Mouse (Mus musculus) limb, embryonic 15.5 days (tissue): ENCODE data around the gene Tdrd12. TPM values are rescaled to one million over a fixed set of nuclear protein-coding genes. Genes with fewer than 3 reads are reported as not detected.
"Not testable (repeated sequence)": the region's sequence is repeated elsewhere in the genome, so short reads cannot be mapped to it uniquely, and the experiment has no call there.

ENCODE experiments used
- ATAC-seq: fragments of 200-750 bp; cut with Nextera tagmentation; 2 replicates; pipeline ENCODE4 v1.8.0; 2017; ENCODE audit warnings: low read depth, moderate TSS enrichment; ENCODE audit not compliant: insufficient number of reproducible peaks, low FRiP score, low TSS enrichment
- H3K27ac ChIP-seq: fragments of 300-500 bp; sonication (generic); 2 replicates; pipeline ENCODE4 v1.5.1; 2015; ENCODE audit warnings: moderate library complexity, mild to moderate bottlenecking, inconsistent platforms
- H3K27me3 ChIP-seq: fragments of 300-500 bp; sonication (generic); 2 replicates; pipeline ENCODE4 v1.6.1; 2015; ENCODE audit warnings: inconsistent platforms
- H3K36me3 ChIP-seq: fragments of 300-500 bp; sonication (generic); 2 replicates; pipeline ENCODE4 v1.6.1; 2015; ENCODE audit warnings: inconsistent platforms
- H3K4me1 ChIP-seq: fragments of 300-500 bp; sonication (generic); 2 replicates; pipeline ENCODE4 v1.6.1; 2015; ENCODE audit warnings: inconsistent platforms
- H3K4me2 ChIP-seq: fragments of 300-500 bp; sonication (generic); 2 replicates; pipeline ENCODE4 v1.6.1; 2015; ENCODE audit warnings: mild to moderate bottlenecking, inconsistent platforms
- H3K4me3 ChIP-seq: fragments of 300-500 bp; sonication (generic); 2 replicates; pipeline ENCODE4 v1.5.1; 2015; ENCODE audit warnings: mild to moderate bottlenecking, inconsistent platforms
- H3K9ac ChIP-seq: fragments of 300-500 bp; sonication (generic); 2 replicates; pipeline ENCODE4 v1.6.1; 2015; ENCODE audit warnings: inconsistent platforms
- H3K9me3 ChIP-seq: fragments of 300-500 bp; sonication (generic); 2 replicates; pipeline ENCODE4 v1.6.1; 2016; ENCODE audit warnings: inconsistent platforms
- WGBS: fragments of 180-500 bp; shearing (Covaris S2); methylation state at CpG from one replicate; pipeline ENCODE4 v1.1.7; 2015; 5-methylcytosine and 5-hydroxymethylcytosine counted together
- polyA plus RNA-seq: library from polyadenylated mRNA; unstranded; fragments of >200 nt; fragmentation: Nextera tagmentation; extraction: Ambion mirVana; gene quantifications from 2 replicates; pipeline ENCODE4 v1.2.1, GENCODE M21; 2015

Tdrd12 gene
- polyA plus RNA-seq, 1 experiment from 2014 or later, result 0.19 TPM

DNA sequence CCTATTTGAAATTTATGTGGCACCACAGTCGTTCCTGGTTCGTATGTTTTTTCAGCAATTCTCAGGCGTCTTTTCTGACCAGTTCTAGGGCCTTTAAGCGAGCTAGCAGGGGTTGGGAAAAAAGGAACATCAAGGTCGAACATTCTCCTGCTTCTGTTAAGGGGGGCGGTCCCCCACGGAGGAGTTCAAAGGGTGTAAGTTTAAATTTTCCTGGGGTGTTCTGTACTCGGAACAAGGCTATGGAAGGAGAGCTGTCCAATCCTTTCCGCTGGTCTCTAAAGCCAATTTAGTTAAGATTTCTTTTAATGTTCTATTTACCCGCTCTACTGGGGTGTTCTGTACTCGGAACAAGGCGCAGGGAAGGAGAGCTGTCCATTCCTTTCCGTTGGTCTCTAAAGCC, 28.4 kb upstream of the Tdrd12 start:
- not testable (repeated sequence) for H3K27me3 ChIP-seq, H3K4me3 ChIP-seq, H3K9ac ChIP-seq, ATAC-seq, H3K4me1 ChIP-seq, H3K27ac ChIP-seq, H3K36me3 ChIP-seq, H3K9me3 ChIP-seq, H3K4me2 ChIP-seq
- 70% methylated on average over 13 of the region's 13 CpGs for WGBS

DNA sequence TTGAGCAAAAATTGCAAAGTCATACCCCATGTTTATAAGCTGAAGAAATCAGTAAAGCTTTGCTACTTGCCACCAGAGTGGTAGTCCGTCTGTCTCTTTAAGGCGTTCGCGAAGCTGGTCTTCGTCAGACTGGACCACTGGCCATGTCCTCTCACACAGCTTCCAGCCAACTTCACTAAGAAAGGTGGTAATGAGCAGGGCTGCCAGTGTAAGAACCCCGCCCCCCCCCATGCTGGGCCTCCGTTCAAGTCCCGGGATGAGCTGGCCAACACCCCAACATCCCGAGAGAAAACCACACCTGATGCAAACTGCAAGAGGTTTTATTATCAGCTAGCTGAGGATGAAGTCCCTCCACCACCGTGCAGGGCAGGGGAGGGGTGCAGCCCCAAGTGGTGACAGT, 27.3 kb upstream of the Tdrd12 start:
- not testable (repeated sequence) for H3K36me3 ChIP-seq, H3K4me1 ChIP-seq, H3K27ac ChIP-seq, H3K9me3 ChIP-seq, H3K4me3 ChIP-seq, H3K9ac ChIP-seq, H3K27me3 ChIP-seq, H3K4me2 ChIP-seq, ATAC-seq
- WGBS, result 80% methylated on average over 10 of the region's 10 CpGs

DNA sequence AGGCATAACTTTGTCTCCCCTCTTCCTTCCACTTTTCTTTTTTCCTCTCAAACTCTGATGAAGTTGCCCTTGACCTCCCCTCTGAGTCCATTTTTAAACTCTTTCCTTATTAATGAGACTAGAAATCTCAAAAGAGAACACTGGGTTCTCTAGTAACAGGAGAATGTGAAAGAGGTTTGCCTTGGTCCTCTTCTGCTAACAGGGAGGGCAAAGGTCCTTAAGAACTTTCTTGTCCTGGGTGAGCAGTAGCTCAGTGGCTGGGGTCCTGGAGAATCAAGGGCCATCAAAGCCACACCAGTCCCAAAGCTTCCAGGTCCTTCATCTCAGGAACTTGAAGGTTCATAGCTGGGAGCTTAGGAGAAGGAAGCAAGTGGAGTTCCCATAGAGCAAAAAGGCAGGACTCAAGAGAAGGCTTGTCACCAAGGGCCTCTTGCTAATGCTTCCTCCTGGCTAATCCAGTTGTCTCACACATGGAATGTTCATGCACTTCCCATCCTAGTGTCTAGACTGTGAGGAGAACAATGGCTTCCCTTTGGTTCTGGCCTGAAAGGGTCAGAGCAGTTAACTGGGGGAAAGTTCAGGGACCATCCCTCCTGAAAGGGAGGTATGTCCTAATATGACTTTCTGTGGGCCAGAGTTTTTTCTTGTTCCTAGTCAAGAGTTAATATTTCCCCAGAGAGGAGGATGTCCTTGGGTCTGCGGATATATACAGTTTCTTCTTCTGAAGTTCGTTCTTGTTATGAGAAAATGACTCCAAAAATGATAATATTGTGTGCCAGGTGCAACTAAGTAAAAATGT, 26.7 kb upstream of the Tdrd12 start:
- Histone ChIP-seq H3K4me3 (no peak overlapping the region), H3K9me3 (no peaks in the 10 kb centered on the region), H3K36me3 (no peaks in the 10 kb centered on the region), H3K4me1 (no peaks in the 10 kb centered on the region), H3K9ac (no peak overlapping the region), H3K27ac (no peak overlapping the region), H3K4me2 (no peak overlapping the region), H3K27me3 (no peaks in the 10 kb centered on the region)
- 92% methylated on average over 2 of the region's 2 CpGs for WGBS
- ATAC-seq, result no peak

DNA sequence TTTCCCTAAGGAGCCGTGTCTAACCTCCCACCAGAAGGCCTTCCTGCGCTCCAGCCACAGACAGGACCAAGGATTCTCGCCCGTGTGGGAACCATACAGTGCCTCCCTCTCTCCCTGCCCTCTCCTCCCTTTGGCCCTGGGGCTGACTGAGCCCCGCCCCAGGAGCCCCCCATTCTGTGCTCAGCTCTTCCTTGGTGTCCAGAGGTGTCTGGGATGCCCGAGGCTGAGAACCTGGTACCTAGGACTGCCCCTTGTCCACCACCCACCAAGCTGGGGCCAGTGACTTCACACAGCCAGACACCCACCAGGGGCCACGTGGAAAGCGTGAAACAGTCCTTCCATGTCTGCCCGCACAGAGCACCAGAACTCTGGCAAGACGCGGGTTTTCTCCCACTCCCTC, 25.5 kb upstream of the Tdrd12 start:
- Histone ChIP-seq H3K9me3 (no peaks in the 10 kb centered on the region), H3K4me2 (no peak overlapping the region), H3K9ac (no peak overlapping the region), H3K27me3 (no peaks in the 10 kb centered on the region), H3K27ac (no peak overlapping the region), H3K36me3 (no peaks in the 10 kb centered on the region), H3K4me3 (no peak overlapping the region), H3K4me1 (no peaks in the 10 kb centered on the region)
- no peak for ATAC-seq
- WGBS, result 60% methylated on average over 11 of the region's 11 CpGs

DNA sequence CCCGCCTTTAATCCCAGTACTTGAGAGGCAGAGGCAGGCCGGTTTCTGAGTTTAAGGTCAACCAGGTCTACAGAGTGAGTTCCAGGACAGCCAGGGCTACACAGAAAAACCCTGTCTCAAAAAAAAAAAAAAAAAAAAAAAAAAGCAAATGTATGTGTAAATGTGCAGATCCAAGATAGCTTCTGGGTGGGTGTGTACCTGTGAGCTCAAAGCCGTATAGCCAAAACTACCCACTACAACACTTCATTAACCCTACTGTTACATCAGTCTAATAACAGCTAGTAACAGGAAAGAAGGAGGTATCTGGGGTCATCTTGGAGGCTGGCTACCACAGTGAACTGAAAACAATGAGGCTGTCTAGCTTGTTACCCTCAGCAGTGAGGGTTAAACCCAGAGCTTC, 22.3 kb upstream of the Tdrd12 start:
- H3K9me3 ChIP-seq, result no peaks in the 10 kb centered on the region
- WGBS, result 89% methylated on average over 3 of the region's 3 CpGs
- H3K27ac ChIP-seq, result no peak overlapping the region
- no peak overlapping the region for H3K9ac ChIP-seq
- H3K4me1 ChIP-seq, result peaks cover 10% of the 10 kb centered on the region
- no peaks in the 10 kb centered on the region for H3K27me3 ChIP-seq
- no peaks in the 10 kb centered on the region for H3K36me3 ChIP-seq
- H3K4me3 ChIP-seq, result no peak overlapping the region
- ATAC-seq, result no peak
- H3K4me2 ChIP-seq, result no peak overlapping the region

DNA sequence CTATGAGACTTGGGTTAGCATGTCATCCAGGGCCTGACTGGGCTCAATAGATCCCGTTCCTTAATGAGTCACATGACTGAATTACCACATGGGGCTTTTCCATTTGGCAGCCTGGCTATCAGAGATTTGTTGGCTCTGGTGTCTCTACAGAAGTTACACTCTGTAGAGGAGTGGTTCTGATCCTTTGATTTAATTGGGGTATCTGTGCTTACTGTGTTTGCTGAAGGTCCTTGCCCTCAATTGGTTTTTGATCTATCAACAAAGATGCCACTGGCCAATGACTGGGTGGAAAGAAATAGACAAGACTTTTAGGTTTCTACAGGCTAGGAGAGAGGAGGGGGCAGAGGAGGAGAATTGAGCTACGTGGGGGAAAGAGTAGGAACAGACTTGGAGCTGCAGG, 21.1 kb upstream of the Tdrd12 start:
- no peak overlapping the region for H3K27ac ChIP-seq
- 45% methylated on average over 2 of the region's 2 CpGs for WGBS
- H3K36me3 ChIP-seq, result no peaks in the 10 kb centered on the region
- H3K4me2 ChIP-seq, result no peak overlapping the region
- peaks cover 16% of the 10 kb centered on the region for H3K4me1 ChIP-seq
- H3K27me3 ChIP-seq, result no peaks in the 10 kb centered on the region
- H3K4me3 ChIP-seq, result no peak overlapping the region
- no peak overlapping the region for H3K9ac ChIP-seq
- ATAC-seq, result no peak
- no peaks in the 10 kb centered on the region for H3K9me3 ChIP-seq

DNA sequence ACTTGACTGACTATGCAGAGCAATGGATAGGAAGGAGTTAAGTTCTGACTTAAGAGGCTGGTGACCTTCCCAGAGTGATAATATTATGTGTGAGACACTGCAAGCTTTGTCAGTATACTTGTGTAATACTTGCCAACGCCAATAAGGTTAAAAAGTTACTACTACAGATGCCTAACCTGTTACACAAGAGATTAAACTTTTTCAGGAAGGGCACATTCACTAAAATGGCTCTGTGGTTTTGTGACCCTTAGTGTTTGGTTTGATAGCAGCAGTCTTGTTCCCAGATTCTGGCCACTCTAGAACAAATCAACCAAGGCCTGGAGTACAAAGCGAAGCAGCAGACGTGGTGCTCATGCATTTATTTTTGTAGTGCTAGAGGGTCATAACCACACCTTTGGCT, 20.0 kb upstream of the Tdrd12 start:
- no peak for ATAC-seq
- Histone ChIP-seq H3K9ac (no peak overlapping the region), H3K4me1 (peaks cover 16% of the 10 kb centered on the region), H3K27me3 (no peaks in the 10 kb centered on the region), H3K36me3 (no peaks in the 10 kb centered on the region), H3K4me2 (no peak overlapping the region), H3K9me3 (no peaks in the 10 kb centered on the region), H3K27ac (no peak overlapping the region), H3K4me3 (no peak overlapping the region)
- 76% methylated on average over 3 of the region's 3 CpGs for WGBS

DNA sequence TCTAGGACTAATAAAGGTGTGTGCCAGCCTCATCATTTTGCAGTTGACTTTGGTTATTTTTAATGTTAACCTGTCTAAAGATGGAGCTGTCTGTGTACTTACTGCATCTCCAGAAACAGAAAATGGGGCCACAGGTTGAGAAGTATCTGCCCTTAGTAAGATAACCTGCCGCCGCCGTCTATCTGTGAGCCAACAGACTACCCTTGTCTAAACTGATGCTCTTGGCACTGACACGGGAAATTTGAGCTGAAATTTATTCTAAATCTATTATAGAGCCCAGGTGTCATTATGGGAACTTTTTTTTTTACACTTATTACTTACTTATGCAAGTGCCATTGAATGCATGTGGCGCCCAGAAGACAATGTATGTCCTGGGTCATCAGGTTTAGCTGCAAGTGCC, 19.4 kb upstream of the Tdrd12 start:
- 90% methylated on average over 5 of the region's 5 CpGs for WGBS
- ATAC-seq, result no peak
- H3K27me3 ChIP-seq, result no peaks in the 10 kb centered on the region

DNA sequence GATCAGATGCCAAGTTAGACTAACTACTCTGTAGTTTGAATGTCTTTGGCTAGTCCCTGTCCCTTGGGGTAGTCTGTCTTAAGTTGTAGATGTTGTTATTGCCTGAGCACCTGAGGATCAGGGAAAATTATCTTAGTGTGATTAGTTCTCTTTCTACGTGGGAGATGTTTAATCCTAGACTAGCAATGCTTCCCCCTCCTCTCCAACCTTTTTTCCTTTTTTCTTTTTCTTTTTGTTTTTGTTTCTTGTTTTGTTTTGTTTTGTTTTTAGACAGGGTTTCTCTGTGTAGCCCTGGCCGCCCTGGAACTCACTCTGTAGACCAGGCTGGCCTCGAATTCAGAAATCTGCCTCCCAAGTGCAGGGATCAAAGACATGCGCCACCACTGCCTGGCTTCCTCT, 18.7 kb upstream of the Tdrd12 start, which contains the start of gene Nudt19:
Gene Nudt19 (minus strand): TSS at position 100 of the 399 bp plus-strand sequence.
- Histone ChIP-seq H3K9me3 (no peaks in the 10 kb centered on the region), H3K4me1 (peaks cover 16% of the 10 kb centered on the region), H3K27ac (peak within 1 kb of the TSS; percentile 97), H3K9ac (peak within 1 kb of the TSS; percentile 94), H3K36me3 (no peaks in the 10 kb centered on the region; the same call in 1 of the 2 replicates), H3K4me3 (peak within 1 kb of the TSS; percentile 74), H3K4me2 (peak within 1 kb of the TSS; percentile 97), H3K27me3 (no peaks in the 10 kb centered on the region)
- no peak for ATAC-seq
- WGBS, result 62% methylated on average over 4 of the region's 4 CpGs

More for the DNA sequence above, 19.4 kb upstream of the Tdrd12 start:
- H3K4me3 ChIP-seq, result no peak overlapping the region
- H3K9me3 ChIP-seq, result no peaks in the 10 kb centered on the region
- no peak overlapping the region for H3K4me2 ChIP-seq
- no peaks in the 10 kb centered on the region for H3K36me3 ChIP-seq
- no peak overlapping the region for H3K27ac ChIP-seq
- H3K4me1 ChIP-seq, result peaks cover 16% of the 10 kb centered on the region
- H3K9ac ChIP-seq, result no peak overlapping the region

DNA sequence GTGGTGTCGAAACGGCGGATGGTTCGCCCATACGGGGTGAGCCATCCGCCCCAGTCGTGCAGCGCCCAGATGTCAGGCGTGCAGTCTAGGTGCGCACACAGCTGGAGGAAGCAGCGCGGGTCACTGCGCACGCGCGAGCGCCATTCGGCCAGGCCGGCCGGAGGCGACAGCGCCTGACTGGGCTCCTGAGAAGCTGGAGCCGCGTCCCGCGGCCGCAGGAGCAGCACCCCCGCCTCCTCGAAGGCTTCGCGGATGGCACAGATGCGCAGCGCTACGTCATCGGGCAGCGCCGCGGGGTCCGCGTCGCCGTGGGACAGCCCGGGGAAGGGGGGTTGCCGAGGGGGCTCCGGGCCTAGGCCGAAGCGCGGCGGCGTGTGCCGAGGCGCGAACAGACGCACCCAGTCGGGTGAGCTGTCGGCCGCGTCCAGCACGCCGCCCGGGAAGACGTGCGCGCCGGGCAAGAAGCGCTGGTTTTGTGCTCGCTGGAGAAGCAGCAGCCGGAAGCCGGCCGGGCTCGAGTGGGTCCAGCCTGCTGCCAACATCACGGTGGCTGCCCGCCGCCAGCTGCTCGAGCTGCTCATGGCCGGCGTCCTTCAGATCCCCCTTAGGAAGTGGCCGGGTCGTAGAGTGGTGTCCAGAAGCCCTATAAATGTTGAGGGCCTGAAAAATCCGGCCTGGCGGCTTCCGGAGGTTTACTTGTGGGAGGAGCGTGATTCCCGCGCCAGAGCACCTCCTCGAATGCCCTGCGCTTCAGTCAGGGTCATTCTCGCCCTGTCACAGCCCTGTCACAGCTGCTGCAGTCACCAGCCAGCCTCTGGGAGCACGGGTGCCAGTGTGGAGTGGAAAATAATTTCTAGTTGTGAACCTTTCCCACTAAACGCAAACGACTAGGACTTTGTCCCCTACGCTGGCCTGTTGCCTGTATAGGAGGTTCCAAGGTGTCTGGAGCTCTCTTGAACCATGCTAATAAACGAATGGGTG, 18.0 kb upstream of the Tdrd12 start:
- peaks cover 4% of the 10 kb centered on the region for H3K36me3 ChIP-seq
- no peaks in the 10 kb centered on the region for H3K9me3 ChIP-seq
- H3K4me2 ChIP-seq, result peak overlapping the region; percentile 97
- H3K9ac ChIP-seq, result peak overlapping the region; percentile 94
- peak overlapping the region; percentile 74 for H3K4me3 ChIP-seq
- peak; percentile 85 for ATAC-seq
- H3K4me1 ChIP-seq, result peaks cover 16% of the 10 kb centered on the region
- H3K27me3 ChIP-seq, result no peaks in the 10 kb centered on the region
- peak overlapping the region; percentile 97 for H3K27ac ChIP-seq
- WGBS, result under 1% methylated on average over 92 of the region's 93 CpGs

DNA sequence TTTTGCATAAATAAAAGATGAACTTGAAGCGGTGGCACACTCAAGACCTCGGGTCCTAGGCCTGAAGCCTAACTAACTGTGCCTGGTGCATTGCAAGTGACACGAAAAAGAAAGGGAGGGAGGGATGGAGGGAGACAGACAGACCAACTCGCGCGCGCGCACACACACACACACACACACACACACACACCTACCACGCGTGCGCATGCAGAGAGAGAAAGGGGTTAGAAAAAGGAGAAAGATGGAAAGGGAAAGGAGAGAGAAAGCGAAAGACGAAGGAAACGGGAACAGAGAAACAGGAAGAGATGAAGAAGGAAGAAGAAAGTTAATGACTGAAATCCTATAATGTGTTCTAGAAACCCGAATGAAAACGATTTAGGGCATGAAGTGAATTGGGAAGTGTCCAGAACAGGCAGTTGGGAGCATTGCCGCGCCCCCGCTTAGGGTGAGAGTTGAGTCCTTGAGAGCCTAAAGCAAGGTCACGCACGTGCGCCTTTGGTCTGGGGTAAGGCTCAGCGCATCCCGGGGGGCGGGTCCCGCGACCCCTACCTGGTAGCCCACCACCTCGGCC, 17.1 kb upstream of the Tdrd12 start:
- peak overlapping the region; percentile 97 for H3K27ac ChIP-seq
- H3K4me3 ChIP-seq, result peak overlapping the region; percentile 74
- peak overlapping the region; percentile 94 for H3K9ac ChIP-seq
- no peak for ATAC-seq
- no peaks in the 10 kb centered on the region for H3K27me3 ChIP-seq
- 3% methylated on average over 27 of the region's 28 CpGs for WGBS
- H3K9me3 ChIP-seq, result no peaks in the 10 kb centered on the region
- H3K4me1 ChIP-seq, result peaks cover 16% of the 10 kb centered on the region
- peak overlapping the region; percentile 97 for H3K4me2 ChIP-seq
- H3K36me3 ChIP-seq, result peaks cover 10% of the 10 kb centered on the region
